Mouse (Mus musculus) hindbrain, postnatal 0 days (tissue): Measurements from ENCODE around the gene Atxn7l3. TPM values are rescaled to one million over a fixed set of nuclear protein-coding genes. Genes with fewer than 3 reads are reported as not detected.

ENCODE experiments used
- ATAC-seq: fragments of 200-750 bp; cut with Nextera tagmentation; 2 replicates; pipeline ENCODE4 v1.8.0; 2017; ENCODE audit warnings: mild to moderate bottlenecking, moderate TSS enrichment, moderate library complexity
- DNase-seq: peaks from one replicate; pipeline ENCODE4 v3.0.0-alpha.2; 2015; ENCODE audit warnings: low spot score
- H3K27ac ChIP-seq: fragments of 300-500 bp; sonication (generic); 2 replicates; pipeline ENCODE4 v1.5.1; 2014; ENCODE audit warnings: mild to moderate bottlenecking
- H3K27me3 ChIP-seq: fragments of 300-500 bp; sonication (generic); 2 replicates; pipeline ENCODE4 v1.6.1; 2014; ENCODE audit warnings: low read length, mixed read lengths; ENCODE audit not compliant: insufficient read depth
- H3K36me3 ChIP-seq: fragments of 300-500 bp; sonication (generic); 2 replicates; pipeline ENCODE4 v1.6.1; 2014; ENCODE audit warnings: low read length, mixed read lengths; ENCODE audit not compliant: insufficient read depth
- H3K4me1 ChIP-seq: fragments of 300-500 bp; sonication (generic); 2 replicates; pipeline ENCODE4 v1.6.1; 2014; ENCODE audit warnings: antibody characterized with exemption, low read length, mixed read lengths; ENCODE audit not compliant: insufficient read depth
- H3K4me2 ChIP-seq: fragments of 300-500 bp; sonication (generic); 2 replicates; pipeline ENCODE4 v1.6.1; 2014; ENCODE audit warnings: low read depth, mild to moderate bottlenecking, low read length, moderate library complexity, mixed read lengths
- H3K4me3 ChIP-seq: fragments of 300-500 bp; sonication (generic); 2 replicates; pipeline ENCODE4 v1.5.1; 2014; ENCODE audit warnings: low read length
- H3K9ac ChIP-seq: fragments of 300-500 bp; sonication (generic); replicated peaks from 2 replicates; pipeline ENCODE4 v1.6.1; 2014; ENCODE audit warnings: mild to moderate bottlenecking, low read length, moderate library complexity, mixed read lengths
- H3K9me3 ChIP-seq: fragments of 300-500 bp; sonication (generic); 2 replicates; pipeline ENCODE4 v1.6.1; 2016; ENCODE audit warnings: low read length, mixed read lengths
- CTCF ChIP-seq: IDR thresholded peaks from 2 replicates; pipeline ENCODE4 v1.5.1; 2016; ENCODE audit warnings: antibody characterized with exemption, control low read depth, low read depth
- WGBS: fragments of 180-500 bp; shearing (Covaris S2); extraction: QIAGEN DNeasy Blood & Tissue Kit; methylation state at CpG from one replicate; pipeline ENCODE4 v1.1.7; 2014; 5-methylcytosine and 5-hydroxymethylcytosine counted together
- polyA plus RNA-seq: library from polyadenylated mRNA; unstranded; fragments of >200 nt; fragmentation: Nextera tagmentation; extraction: Ambion mirVana; gene quantifications from 2 replicates; pipeline ENCODE4 v1.2.1, GENCODE M21; 2015
- total RNA-seq: library from RNA; depleted of rRNA; stranded (reverse); fragments of >200 nt; gene quantifications from 2 replicates; pipeline ENCODE4 v1.2.3, GENCODE M21; 2014

Atxn7l3 gene
- total and polyA plus RNA-seq, 2 experiments from 2014 or later = 23.7 to 149 TPM

DNA sequence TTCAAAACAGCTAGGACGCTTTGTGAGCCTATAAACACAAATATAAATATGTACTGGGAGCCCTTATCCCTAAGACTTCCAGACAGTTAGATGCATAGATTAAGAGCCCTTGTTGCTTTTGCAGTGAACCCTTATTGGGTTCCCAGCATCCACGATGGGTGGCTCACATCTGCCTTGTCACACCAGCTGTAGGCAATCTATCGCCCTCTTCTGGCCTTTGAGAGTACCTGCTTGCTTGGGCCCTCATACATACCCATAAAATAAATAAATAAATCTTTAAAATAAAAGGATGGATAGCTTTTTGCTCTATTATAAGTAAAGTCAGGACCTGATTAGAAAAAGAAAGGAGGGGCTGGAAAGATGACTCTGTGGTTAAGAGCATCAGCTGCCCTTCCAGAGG is 37.9 kb downstream of the Atxn7l3 start:
- no peak; the same call in 1 of the 2 replicates for TF ChIP-seq CTCF
- H3K27me3 ChIP-seq = no peaks in the 10 kb centered on the region
- no peak for DNase-seq
- WGBS = 91% methylated on average over 3 of the region's 3 CpGs
- no peak overlapping the region for H3K4me3 ChIP-seq
- no peak overlapping the region for H3K4me2 ChIP-seq
- no peak for ATAC-seq
- H3K9ac ChIP-seq = no peak overlapping the region
- no peaks in the 10 kb centered on the region for H3K4me1 ChIP-seq
- H3K27ac ChIP-seq = no peak overlapping the region
- H3K36me3 ChIP-seq = no peaks in the 10 kb centered on the region
- no peaks in the 10 kb centered on the region for H3K9me3 ChIP-seq

DNA sequence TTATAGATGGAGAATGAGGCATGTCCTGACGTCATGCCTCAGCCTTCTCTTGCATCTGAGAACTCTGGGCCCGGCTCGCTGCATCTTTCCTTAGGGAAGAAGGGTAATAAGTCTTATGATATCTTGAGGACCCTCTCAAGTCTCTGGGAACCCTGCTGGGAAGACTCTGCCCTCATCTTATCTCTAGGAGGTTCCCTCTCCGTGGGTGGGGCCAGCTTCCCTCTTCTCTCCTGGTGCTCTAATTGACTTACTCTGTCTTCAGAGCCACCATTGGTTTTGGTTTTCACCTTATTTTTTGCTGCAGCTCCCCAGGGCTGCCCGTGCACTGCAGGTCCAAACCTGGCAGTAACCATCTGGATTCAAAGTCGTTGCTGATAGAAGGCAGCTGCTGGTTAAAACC is 38.3 kb downstream of the Atxn7l3 start:
- Histone ChIP-seq H3K9me3 (no peaks in the 10 kb centered on the region), H3K4me3 (no peak overlapping the region), H3K4me2 (no peak overlapping the region), H3K9ac (no peak overlapping the region), H3K27me3 (no peaks in the 10 kb centered on the region), H3K4me1 (no peaks in the 10 kb centered on the region), H3K27ac (no peak overlapping the region), H3K36me3 (no peaks in the 10 kb centered on the region)
- DNase-seq (no peak), ATAC-seq (no peak)
- WGBS = 87% methylated on average over 6 of the region's 6 CpGs
- TF ChIP-seq CTCF = no peak

DNA sequence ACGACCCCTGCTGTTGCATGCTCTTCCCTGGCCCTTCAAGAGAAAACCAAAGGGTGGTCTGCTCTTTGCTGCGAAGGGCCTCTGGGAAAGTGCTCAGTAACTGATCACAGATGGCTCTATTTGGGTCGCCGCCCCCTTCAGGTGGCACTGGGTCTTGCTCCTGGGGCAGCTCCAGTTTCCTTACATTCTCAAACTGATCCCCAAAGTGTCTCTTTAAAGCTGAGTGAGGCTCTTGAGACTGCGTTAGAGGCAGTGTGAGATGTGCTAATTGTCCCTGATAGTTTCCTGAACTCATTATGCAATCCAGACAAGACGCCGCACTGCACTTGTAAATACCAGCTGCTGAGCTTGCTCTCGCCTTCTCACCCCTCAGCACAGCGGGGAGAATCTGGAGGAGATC is 38.9 kb downstream of the Atxn7l3 start:
- H3K9ac ChIP-seq = no peak overlapping the region
- no peaks in the 10 kb centered on the region for H3K4me1 ChIP-seq
- H3K9me3 ChIP-seq = no peaks in the 10 kb centered on the region
- H3K27me3 ChIP-seq = no peaks in the 10 kb centered on the region
- H3K4me2 ChIP-seq = no peak overlapping the region
- TF ChIP-seq CTCF = peak; percentile 61
- no peaks in the 10 kb centered on the region for H3K36me3 ChIP-seq
- ATAC-seq (no peak), DNase-seq (peak; percentile 22)
- no peak overlapping the region for H3K4me3 ChIP-seq
- 33% methylated on average over 9 of the region's 9 CpGs for WGBS
- H3K27ac ChIP-seq = no peak overlapping the region

DNA sequence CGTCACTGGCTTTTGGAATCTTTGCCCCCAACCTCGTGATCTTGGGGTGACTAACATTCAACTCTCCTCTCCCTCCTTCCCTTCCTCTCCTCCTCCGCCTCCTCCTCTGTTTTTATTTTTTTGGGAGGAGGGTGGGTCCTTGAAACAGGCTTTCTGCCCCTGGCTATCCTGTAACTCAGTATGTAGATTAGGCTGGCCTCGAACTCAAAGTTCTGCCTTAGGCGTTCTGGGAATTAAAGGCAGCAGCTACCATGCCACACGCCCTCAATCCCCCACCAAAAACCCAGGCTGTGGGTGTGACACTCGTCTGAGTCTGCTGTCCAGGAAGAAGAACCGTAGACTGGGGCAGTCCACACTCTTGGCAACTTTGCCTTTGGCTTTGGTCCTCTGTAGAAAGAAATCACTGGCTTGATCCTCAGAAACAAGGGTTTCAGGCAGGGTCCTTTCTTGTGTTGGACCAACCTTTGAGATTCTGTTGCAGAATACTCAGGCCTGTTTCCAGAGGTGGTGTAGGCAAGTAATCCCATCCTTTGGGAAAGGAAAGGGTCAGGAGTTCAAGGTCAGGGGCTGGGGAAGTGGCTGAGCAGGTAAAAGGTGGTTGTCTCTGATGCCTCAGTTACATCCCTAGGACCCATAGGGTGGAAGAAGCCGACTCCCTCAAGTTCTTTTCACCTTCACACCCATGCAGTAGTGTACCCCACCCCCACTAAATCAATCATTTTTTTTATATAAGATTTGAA is 46.9 kb downstream of the Atxn7l3 start:
- peak overlapping the region; percentile 30 for H3K9ac ChIP-seq
- 12% methylated on average over 9 of the region's 9 CpGs for WGBS

DNA sequence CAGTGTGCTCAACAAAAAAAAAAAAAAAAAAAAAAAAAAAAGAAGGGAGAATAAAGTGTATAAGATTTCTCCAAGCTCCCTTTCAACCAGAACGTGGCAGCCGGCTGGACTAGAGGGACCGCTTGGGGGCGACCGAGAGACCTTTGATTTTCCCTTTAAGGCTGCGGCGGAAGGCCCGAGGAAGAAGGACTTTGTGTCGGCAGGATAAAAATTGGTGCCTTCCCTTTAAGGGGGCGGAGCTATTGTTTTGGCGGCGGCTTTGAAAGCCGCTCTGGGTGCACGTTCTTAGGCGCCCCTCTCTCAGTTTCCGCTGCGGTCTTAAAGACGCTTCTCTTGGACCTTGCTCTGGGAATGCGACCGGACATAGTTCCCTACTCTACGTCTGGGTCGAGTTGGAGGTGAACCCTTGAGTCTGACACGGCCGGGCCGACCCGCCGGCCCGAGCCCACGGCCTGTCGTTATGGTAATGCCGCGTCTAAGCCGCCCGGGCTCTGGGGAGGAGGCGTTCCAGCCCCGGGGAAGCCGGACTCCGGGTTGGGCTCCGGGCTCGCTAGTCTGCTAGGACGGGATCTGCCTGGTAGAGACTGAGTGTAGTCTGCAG is 47.7 kb downstream of the Atxn7l3 start, which contains the start of gene BC030867:
TSS of gene BC030867 (plus strand) at position 253 of the 601 bp plus-strand sequence.
- Histone ChIP-seq H3K4me2 (peak within 1 kb of the TSS; percentile 97), H3K27ac (no peak within 1 kb of the TSS), H3K4me3 (peak within 1 kb of the TSS; percentile 54), H3K9me3 (no peaks in the 10 kb centered on the region), H3K27me3 (no peaks in the 10 kb centered on the region), H3K36me3 (no peaks in the 10 kb centered on the region), H3K4me1 (peaks cover 3% of the 10 kb centered on the region; the same call in 1 of the 2 replicates), H3K9ac (peak within 1 kb of the TSS; percentile 30)
- peak; percentile 79 for TF ChIP-seq CTCF
- ATAC-seq (peak; percentile 54; the same call in 1 of the 2 replicates), DNase-seq (peak; percentile 96)
- WGBS = 0% methylated on average over 41 of the region's 41 CpGs

More for the DNA sequence above, 46.9 kb downstream of the Atxn7l3 start:
- Histone ChIP-seq H3K27me3 (no peaks in the 10 kb centered on the region), H3K4me3 (peak overlapping the region; percentile 54), H3K4me2 (peak overlapping the region; percentile 97), H3K4me1 (peaks cover 3% of the 10 kb centered on the region; the same call in 1 of the 2 replicates), H3K36me3 (no peaks in the 10 kb centered on the region), H3K9me3 (no peaks in the 10 kb centered on the region), H3K27ac (no peak overlapping the region)
- TF ChIP-seq CTCF = no peak
- ATAC-seq (no peak), DNase-seq (no peak)

DNA sequence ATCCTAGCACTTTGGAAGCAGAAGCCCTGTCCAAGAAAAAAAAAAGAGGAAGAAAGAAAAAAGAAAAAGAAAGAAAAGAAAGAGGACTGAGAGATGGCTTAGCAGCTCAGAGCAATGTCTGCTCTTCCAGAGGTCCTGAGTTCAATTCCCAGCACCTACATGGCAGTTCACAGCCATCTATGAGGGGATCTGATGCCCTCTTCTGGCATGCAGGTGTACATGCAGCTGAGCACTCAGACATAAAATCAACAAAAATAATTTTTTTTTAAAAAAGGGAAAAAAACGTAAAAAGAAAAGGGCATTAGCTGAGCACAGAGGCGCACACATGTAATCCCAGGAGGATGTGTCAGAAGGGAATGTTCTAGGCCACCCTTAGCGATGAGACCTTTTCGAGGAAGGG is 49.6 kb downstream of the Atxn7l3 start:
- Histone ChIP-seq H3K27me3 (no peaks in the 10 kb centered on the region), H3K4me2 (no peak overlapping the region), H3K9me3 (no peaks in the 10 kb centered on the region), H3K4me1 (peaks cover 3% of the 10 kb centered on the region; the same call in 1 of the 2 replicates), H3K4me3 (no peak overlapping the region), H3K9ac (no peak overlapping the region), H3K36me3 (no peaks in the 10 kb centered on the region), H3K27ac (no peak overlapping the region)
- no peak for DNase-seq
- WGBS = 87% methylated on average over 4 of the region's 4 CpGs
- ATAC-seq = no peak
- TF ChIP-seq CTCF = peak; percentile 31

DNA sequence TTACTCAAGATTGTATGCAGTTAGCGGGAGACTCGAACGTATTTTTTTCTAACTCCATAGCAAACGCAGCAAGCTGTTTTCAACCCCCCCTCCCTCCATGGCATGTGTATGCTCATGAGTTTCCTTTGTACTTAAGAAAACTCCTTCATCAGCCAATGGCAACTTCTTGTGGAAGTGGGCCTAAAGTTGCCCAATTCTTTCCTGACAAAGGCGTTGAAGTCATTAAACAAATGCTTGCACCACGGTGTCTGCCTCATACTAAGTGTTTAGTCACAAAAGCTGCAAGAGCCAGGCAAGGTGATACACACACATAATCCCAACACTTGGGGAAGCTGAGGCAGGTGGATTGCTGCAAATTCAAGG is 50.2 kb downstream of the Atxn7l3 start:
- H3K9me3 ChIP-seq = no peaks in the 10 kb centered on the region
- DNase-seq (no peak), ATAC-seq (no peak)
- H3K4me3 ChIP-seq = no peak overlapping the region
- no peak overlapping the region for H3K9ac ChIP-seq
- no peak overlapping the region for H3K4me2 ChIP-seq
- no peaks in the 10 kb centered on the region for H3K27me3 ChIP-seq
- TF ChIP-seq CTCF = no peak
- H3K36me3 ChIP-seq = no peaks in the 10 kb centered on the region
- no peak overlapping the region for H3K27ac ChIP-seq
- 78% methylated on average over 6 of the region's 6 CpGs for WGBS
- H3K4me1 ChIP-seq = peaks cover 3% of the 10 kb centered on the region; the same call in 1 of the 2 replicates
